Mouse (Mus musculus) heart, adult 18-20 months (tissue): ENCODE data around the gene Cyp1b1. TPM values are rescaled to one million over a fixed set of nuclear protein-coding genes. Genes with fewer than 3 reads are reported as not detected.

Source experiments
- total RNA-seq, 2 experiments: library from RNA; stranded (reverse); gene quantifications; 2 replicates each; pipeline ENCODE4 v1.2.3; 2021

The Cyp1b1 gene
- total RNA-seq, 2 experiments from 2014 or later, result 6.2 to 11.0 TPM

Other genes with a start within 250 kb of the Cyp1b1 start
- gene Rmdn2, start 103.2 kb downstream of the Cyp1b1 start, total RNA-seq, result 10 to 100 TPM; 12.5 to 13.1 TPM
- 10 to 100 TPM; 33.2 to 36.7 TPM for gene Atl2, start 181.1 kb upstream of the Cyp1b1 start, total RNA-seq